Mouse (Mus musculus) MEL (cell line): ENCODE data around the gene Tmem171. TPM values are rescaled to one million over a fixed set of nuclear protein-coding genes. Genes with fewer than 3 reads are reported as not detected.

ENCODE experiments used
- DNase-seq: peaks from one replicate; pipeline ENCODE4 v3.0.0; 2011; ENCODE audit warnings: low read depth, low spot score
- H3K27ac ChIP-seq: 2 replicates; pipeline ENCODE4 v1.5.1; 2012; ENCODE audit warnings: low read depth, mild to moderate bottlenecking, control low read depth, low read length, moderate library complexity; ENCODE audit not compliant: control insufficient read depth
- H3K27me3 ChIP-seq, 2 experiments: fragments of 150-350 bp in 1 of 2; sonication (generic) in 1 of 2; 2 replicates each; pipeline ENCODE4 v1.6.1; 2012; ENCODE audit warnings: low read length in 2 of 2, mild to moderate bottlenecking in 2 of 2, improper control_type of control experiment in 1 of 2, moderate library complexity in 1 of 2; ENCODE audit not compliant: insufficient read depth in 2 of 2, control insufficient read depth in 1 of 2
- H3K36me3 ChIP-seq, 2 experiments: 2 replicates each; pipeline ENCODE4 v1.6.1; 2012 to 2014; ENCODE audit warnings: low read length in 2 of 2, improper control_type of control experiment in 1 of 2, inconsistent platforms in 1 of 2, mild to moderate bottlenecking in 1 of 2; ENCODE audit not compliant: insufficient read depth in 2 of 2, control insufficient read depth in 1 of 2
- H3K4me1 ChIP-seq, 2 experiments: fragments of 150-350 bp in 1 of 2; sonication (generic) in 1 of 2; 2 replicates each; pipeline ENCODE4 v1.6.1; 2012; ENCODE audit warnings: low read length in 2 of 2, improper control_type of control experiment in 1 of 2, mild to moderate bottlenecking in 1 of 2; ENCODE audit not compliant: insufficient read depth in 2 of 2, control insufficient read depth in 1 of 2
- H3K4me3 ChIP-seq, 2 experiments: fragments of 150-350 bp in 1 of 2; sonication (generic) in 1 of 2; 2 replicates each; pipeline ENCODE4 v1.5.1; 2012; ENCODE audit warnings: low read depth in 2 of 2, low read length in 2 of 2, mild to moderate bottlenecking in 2 of 2, moderate library complexity in 2 of 2, control low read depth in 1 of 2, improper control_type of control experiment in 1 of 2; ENCODE audit not compliant: control insufficient read depth in 1 of 2, insufficient read depth in 1 of 2
- H3K79me2 ChIP-seq: 2 replicates; pipeline ENCODE4 v1.6.1; 2012; ENCODE audit warnings: mild to moderate bottlenecking, low read length, moderate library complexity; ENCODE audit not compliant: control insufficient read depth, poor library complexity, insufficient read depth
- H3K9ac ChIP-seq: 2 replicates; pipeline ENCODE4 v1.6.1; 2012; ENCODE audit warnings: low read depth, mild to moderate bottlenecking, control low read depth, low read length, moderate library complexity; ENCODE audit not compliant: control insufficient read depth, poor library complexity, severe bottlenecking
- H3K9me3 ChIP-seq: fragments of 150-350 bp; sonication (generic); replicated peaks from 2 replicates; pipeline ENCODE4 v1.6.1; 2012; ENCODE audit warnings: mild to moderate bottlenecking, low read length, improper control_type of control experiment, moderate library complexity; ENCODE audit not compliant: insufficient read depth
- BHLHE40 ChIP-seq: IDR thresholded peaks from 2 replicates; pipeline ENCODE4 v1.6.1; 2012; ENCODE audit warnings: low read depth, mild to moderate bottlenecking, inconsistent platforms, low read length, improper control_type of control experiment, borderline replicate concordance
- CHD2 ChIP-seq: IDR thresholded peaks from 2 replicates; pipeline ENCODE4 v1.6.1; 2011; ENCODE audit warnings: low read length, improper control_type of control experiment
- E2F4 ChIP-seq: IDR thresholded peaks from 2 replicates; pipeline ENCODE4 v1.6.1; 2011; ENCODE audit warnings: low read depth, low read length, improper control_type of control experiment, borderline replicate concordance
- ELF1 ChIP-seq: IDR thresholded peaks from 2 replicates; pipeline ENCODE4 v1.6.1; 2014; ENCODE audit warnings: low read depth, mild to moderate bottlenecking, inconsistent platforms, low read length, improper control_type of control experiment, moderate library complexity
- GABPA ChIP-seq: IDR thresholded peaks from 2 replicates; pipeline ENCODE4 v1.6.1; 2012; ENCODE audit warnings: low read depth, mild to moderate bottlenecking, inconsistent platforms, low read length, improper control_type of control experiment, moderate library complexity
- HCFC1 ChIP-seq: IDR thresholded peaks from 2 replicates; pipeline ENCODE4 v1.6.1; 2012; ENCODE audit warnings: low read depth, mild to moderate bottlenecking, inconsistent platforms, low read length, improper control_type of control experiment, moderate library complexity
- JUND ChIP-seq: IDR thresholded peaks from 2 replicates; pipeline ENCODE4 v1.6.1; 2011; ENCODE audit warnings: low read depth, mild to moderate bottlenecking, improper control_type of control experiment, low read length
- MAFK ChIP-seq: IDR thresholded peaks from 2 replicates; pipeline ENCODE4 v1.6.1; 2011; ENCODE audit warnings: low read depth, mild to moderate bottlenecking, low read length, improper control_type of control experiment, borderline replicate concordance
- MAZ ChIP-seq: IDR thresholded peaks from 2 replicates; pipeline ENCODE4 v1.6.1; 2012; ENCODE audit warnings: low read depth, mild to moderate bottlenecking, inconsistent platforms, low read length, improper control_type of control experiment
- MYB ChIP-seq: IDR thresholded peaks from 2 replicates; pipeline ENCODE4 v1.6.1; 2011; ENCODE audit warnings: mild to moderate bottlenecking, low read depth, low read length, improper control_type of control experiment
- MYC ChIP-seq: IDR thresholded peaks from 2 replicates; pipeline ENCODE4 v1.6.1; 2011; ENCODE audit warnings: low read depth, mild to moderate bottlenecking, low read length, improper control_type of control experiment, moderate library complexity
- NELFE ChIP-seq: IDR thresholded peaks from 2 replicates; pipeline ENCODE4 v1.6.1; 2011; ENCODE audit warnings: low read depth, low read length, improper control_type of control experiment
- NRF1 ChIP-seq: IDR thresholded peaks from 2 replicates; pipeline ENCODE4 v1.6.1; 2014; ENCODE audit warnings: low read depth, mild to moderate bottlenecking, inconsistent platforms, low read length, improper control_type of control experiment, moderate library complexity; ENCODE audit not compliant: poor library complexity, insufficient read depth, severe bottlenecking
- POLR2A ChIP-seq, 2 experiments: IDR thresholded peaks; 2 replicates each; pipeline ENCODE4 v1.6.1; 2011 to 2012; ENCODE audit warnings: low read length in 2 of 2, mild to moderate bottlenecking in 2 of 2, control low read depth in 1 of 2, improper control_type of control experiment in 1 of 2, low read depth in 1 of 2, moderate library complexity in 1 of 2; ENCODE audit not compliant: control insufficient read depth in 1 of 2, insufficient read depth in 1 of 2, poor library complexity in 1 of 2
- POLR2AphosphoS2 ChIP-seq: IDR thresholded peaks from 2 replicates; pipeline ENCODE4 v1.6.1; 2011; ENCODE audit warnings: low read length, improper control_type of control experiment
- RCOR1 ChIP-seq: IDR thresholded peaks from 2 replicates; pipeline ENCODE4 v1.6.1; 2012; ENCODE audit warnings: low read depth, mild to moderate bottlenecking, inconsistent platforms, low read length, improper control_type of control experiment
- SIN3A ChIP-seq: IDR thresholded peaks from 2 replicates; pipeline ENCODE4 v1.6.1; 2012; ENCODE audit warnings: low read length, improper control_type of control experiment, inconsistent platforms
- SMC3 ChIP-seq: IDR thresholded peaks from 2 replicates; pipeline ENCODE4 v1.6.1; 2011; ENCODE audit warnings: low read depth, low read length, improper control_type of control experiment
- TAL1 ChIP-seq: IDR thresholded peaks from 2 replicates; pipeline ENCODE4 v1.6.1; 2012; ENCODE audit warnings: mild to moderate bottlenecking, inconsistent platforms, low read length, moderate library complexity, mixed read lengths
- UBTF ChIP-seq: IDR thresholded peaks from 2 replicates; pipeline ENCODE4 v1.6.1; 2012; ENCODE audit warnings: low read depth, mild to moderate bottlenecking, inconsistent platforms, low read length, improper control_type of control experiment, moderate library complexity, borderline replicate concordance; ENCODE audit not compliant: insufficient read depth
- USF1 ChIP-seq: IDR thresholded peaks from 2 replicates; pipeline ENCODE4 v1.6.1; 2014; ENCODE audit warnings: low read depth, mild to moderate bottlenecking, inconsistent platforms, low read length, improper control_type of control experiment, moderate library complexity
- USF2 ChIP-seq, 2 experiments: IDR thresholded peaks; 2 replicates each; pipeline ENCODE4 v1.6.1; 2011 to 2012; ENCODE audit warnings: improper control_type of control experiment in 2 of 2, low read length in 2 of 2, borderline replicate concordance in 1 of 2, inconsistent platforms in 1 of 2, low read depth in 1 of 2, mild to moderate bottlenecking in 1 of 2; ENCODE audit not compliant: insufficient read depth in 1 of 2
- ZC3H11A ChIP-seq: IDR thresholded peaks from 2 replicates; pipeline ENCODE4 v1.6.1; 2012; ENCODE audit warnings: low read depth, mild to moderate bottlenecking, inconsistent platforms, low read length, improper control_type of control experiment
- polyA plus RNA-seq, 2 experiments: library from polyadenylated mRNA; stranded (reverse) in 1 of 2; unstranded in 1 of 2; fragments of >175 nt in 1 of 2; fragments of >200 nt in 1 of 2; gene quantifications; 2 replicates each; pipeline versions ENCODE4 v1.2.1 to v1.2.4; 2012; ENCODE audit warnings: low replicate concordance in 2 of 2, low read depth in 1 of 2; ENCODE audit not compliant: insufficient read length in 2 of 2, insufficient read depth in 1 of 2, missing spikeins in 1 of 2
- total RNA-seq: library from RNA; depleted of rRNA; stranded (reverse); fragments of 300-350 nt; gene quantifications from 2 replicates; pipeline ENCODE4 v1.2.3, GENCODE M21; 2012

Gene Tmem171
- total and polyA plus RNA-seq, 3 experiments = not detected

DNA sequence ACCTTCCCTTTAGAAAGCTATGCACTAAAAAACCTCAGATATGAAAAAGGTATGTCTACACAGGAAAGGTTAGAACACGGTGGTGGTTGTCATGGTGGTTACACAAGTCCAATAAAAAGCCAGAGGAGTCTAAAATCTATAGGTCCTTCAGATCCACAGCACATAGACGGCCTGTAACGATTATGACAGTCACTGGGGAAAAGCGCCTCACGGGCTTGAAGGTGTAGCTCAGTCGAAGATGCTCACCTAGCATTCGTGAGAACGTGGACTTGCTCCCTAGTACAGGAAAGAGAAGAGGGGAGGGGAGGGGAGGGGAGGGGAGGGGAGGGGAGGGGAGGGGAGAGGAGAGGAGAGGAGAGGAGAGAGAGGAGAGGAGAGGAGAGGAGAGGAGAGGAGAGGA lies 9.2 kb upstream of the Tmem171 start:
- no peak overlapping the region for H3K9ac ChIP-seq
- no peaks in the 10 kb centered on the region for H3K27me3 ChIP-seq
- no peaks in the 10 kb centered on the region for H3K36me3 ChIP-seq
- no peak overlapping the region for H3K4me3 ChIP-seq
- no peaks in the 10 kb centered on the region for H3K79me2 ChIP-seq
- no peak for DNase-seq
- H3K9me3 ChIP-seq = no peaks in the 10 kb centered on the region
- TF ChIP-seq POLR2A (IDR thresholded peaks at IDR 0.05; ENCODE audit: control insufficient read depth in 1 of 2, insufficient read depth in 1 of 2, low read depth in 1 of 2, low read length in 2 of 2, poor library complexity in 1 of 2) = no peak
- no peak for TF ChIP-seq USF2 (IDR thresholded peaks at IDR 0.05; ENCODE audit: borderline replicate concordance in 1 of 2, insufficient read depth in 1 of 2, low read depth in 1 of 2, low read length in 2 of 2)
- TF ChIP-seq JUND = no peak
- no peak for TF ChIP-seq RCOR1
- no peak for TF ChIP-seq UBTF
- TF ChIP-seq GABPA = no peak
- no peak for TF ChIP-seq MAFK
- no peak for TF ChIP-seq E2F4
- no peak for TF ChIP-seq MYC
- TF ChIP-seq NELFE = no peak
- TF ChIP-seq POLR2AphosphoS2 = no peak
- TF ChIP-seq USF1 = no peak
- no peak for TF ChIP-seq ZC3H11A
- TF ChIP-seq CHD2 = no peak
- no peak for TF ChIP-seq MAZ
- no peak for TF ChIP-seq HCFC1
- TF ChIP-seq NRF1 = no peak
- TF ChIP-seq BHLHE40 = no peak
- TF ChIP-seq MYB = no peak
- no peak for TF ChIP-seq SIN3A
- H3K27ac ChIP-seq = no peak overlapping the region
- no peaks in the 10 kb centered on the region for H3K4me1 ChIP-seq

DNA sequence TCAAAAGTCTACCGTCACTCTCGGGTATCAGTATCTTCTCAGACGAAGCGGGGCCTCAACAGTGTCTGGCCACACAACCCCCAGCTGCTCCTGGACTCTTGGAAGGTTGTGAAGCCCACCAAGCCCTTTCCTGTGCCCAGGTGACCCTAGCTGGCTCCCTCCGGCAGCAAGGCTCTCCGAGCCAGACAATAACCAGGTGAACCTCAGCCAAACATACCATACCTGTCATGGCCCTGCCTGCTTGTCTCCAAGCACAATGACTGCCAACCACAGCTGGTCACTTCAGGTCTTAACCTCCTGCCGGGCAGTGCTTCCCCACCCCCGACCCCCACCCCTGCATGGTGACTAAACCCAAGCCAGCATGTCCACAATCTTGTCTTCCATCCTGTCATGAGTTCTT lies 7.7 kb upstream of the Tmem171 start:
- Histone ChIP-seq H3K79me2 (no peaks in the 10 kb centered on the region), H3K27me3 (no peaks in the 10 kb centered on the region), H3K4me3 (no peak overlapping the region), H3K9ac (no peak overlapping the region), H3K36me3 (no peaks in the 10 kb centered on the region), H3K27ac (no peak overlapping the region), H3K9me3 (no peaks in the 10 kb centered on the region), H3K4me1 (no peaks in the 10 kb centered on the region)
- no peak for DNase-seq
- no peak for TF ChIP-seq GABPA
- no peak for TF ChIP-seq JUND
- no peak for TF ChIP-seq ELF1
- TF ChIP-seq POLR2A (IDR thresholded peaks at IDR 0.05; ENCODE audit: control insufficient read depth in 1 of 2, insufficient read depth in 1 of 2, low read depth in 1 of 2, low read length in 2 of 2, poor library complexity in 1 of 2) = no peak
- TF ChIP-seq TAL1 = no peak
- TF ChIP-seq USF2 (IDR thresholded peaks at IDR 0.05; ENCODE audit: borderline replicate concordance in 1 of 2, insufficient read depth in 1 of 2, low read depth in 1 of 2, low read length in 2 of 2) = no peak
- no peak for TF ChIP-seq MAZ
- TF ChIP-seq SMC3 = no peak
